Mouse (Mus musculus) urinary bladder, adult 2 months (tissue): ENCODE measurements around the gene Itprid1. TPM values are rescaled to one million over a fixed set of nuclear protein-coding genes. Genes with fewer than 3 reads are reported as not detected.

Source experiments
- DNase-seq: peaks from one replicate; pipeline ENCODE4 v3.0.0; 2022; ENCODE audit warnings: low spot score
- polyA plus RNA-seq: library from polyadenylated mRNA; depleted of rRNA; stranded (reverse); fragments of >200 nt; gene quantifications from 2 replicates; pipeline ENCODE4 v1.2.3, GENCODE M21; 2012

Gene Itprid1
- polyA plus RNA-seq, 1 experiment, result 2.2 TPM

GRCm38 (mm10) chr6:55887598-55887997 lies 50.9 kb downstream of the Itprid1 start:
- DNase-seq, result no peak

- DNase-seq, result no peak
These were observed 65.1 kb downstream of the Itprid1 start for GRCm38 (mm10) chr6:55901568-55902328.

GRCm38 (mm10) chr6:55902329-55902605 lies 65.6 kb downstream of the Itprid1 start:
- DNase-seq, result no peak

- DNase-seq, result no peak
These were observed 82.5 kb downstream of the Itprid1 start for GRCm38 (mm10) chr6:55919206-55919605.

- no peak for DNase-seq
These were observed 83.6 kb downstream of the Itprid1 start for GRCm38 (mm10) chr6:55920282-55920720.

- no peak for DNase-seq
These were observed 84.4 kb downstream of the Itprid1 start for GRCm38 (mm10) chr6:55920866-55921630.

GRCm38 (mm10) chr6:55944709-55945108 lies 108.0 kb downstream of the Itprid1 start:
- DNase-seq, result no peak

- DNase-seq, result no peak
These were observed 113.8 kb downstream of the Itprid1 start for GRCm38 (mm10) chr6:55950345-55951110.

- no peak for DNase-seq
These were observed 136.3 kb downstream of the Itprid1 start for GRCm38 (mm10) chr6:55972998-55973397.

- no peak for DNase-seq
These were observed 143.1 kb downstream of the Itprid1 start for GRCm38 (mm10) chr6:55979766-55980165.

- DNase-seq, result no peak
These were observed 172.0 kb downstream of the Itprid1 start for GRCm38 (mm10) chr6:56008711-56009110.

GRCm38 (mm10) chr6:56012384-56012783 lies 175.7 kb downstream of the Itprid1 start:
- DNase-seq, result no peak

- DNase-seq, result no peak
These were observed 180.7 kb downstream of the Itprid1 start, which contains the start of gene Ppp1r17 for GRCm38 (mm10) chr6:56017291-56017994. TSS of gene Ppp1r17 (plus strand) at chr6:56017497.

GRCm38 (mm10) chr6:56019632-56020031 lies 182.9 kb downstream of the Itprid1 start:
- DNase-seq, result no peak

- DNase-seq, result no peak
These were observed 188.8 kb downstream of the Itprid1 start for GRCm38 (mm10) chr6:56025533-56025932.

GRCm38 (mm10) chr6:56027318-56027717 lies 190.6 kb downstream of the Itprid1 start:
- no peak for DNase-seq

- DNase-seq, result no peak
These were observed 191.3 kb downstream of the Itprid1 start for GRCm38 (mm10) chr6:56027966-56028365.
